Mouse (Mus musculus) limb, embryonic 14.5 days (tissue): ENCODE results near the gene Olfr1002. TPM values are rescaled to one million over a fixed set of nuclear protein-coding genes. Genes with fewer than 3 reads are reported as not detected.
"Not testable (repeated sequence)": the region's sequence is repeated elsewhere in the genome, so short reads cannot be mapped to it uniquely, and the experiment has no call there.

Source experiments
- ATAC-seq: fragments of 200-750 bp; cut with Nextera tagmentation; 2 replicates; pipeline ENCODE4 v1.8.0; 2017; ENCODE audit warnings: low read depth, moderate number of reproducible peaks, moderate TSS enrichment; ENCODE audit not compliant: low FRiP score
- DNase-seq: peaks from one replicate; pipeline ENCODE4 v3.0.0-alpha.2; 2015; ENCODE audit warnings: low spot score
- H3K27ac ChIP-seq: fragments of 300-500 bp; sonication (generic); replicated peaks from 2 replicates; pipeline ENCODE4 v1.5.1; 2014; ENCODE audit warnings: low read depth, mild to moderate bottlenecking, low read length, moderate library complexity, mixed read lengths
- H3K27me3 ChIP-seq: fragments of 300-500 bp; sonication (generic); 2 replicates; pipeline ENCODE4 v1.6.1; 2014; ENCODE audit warnings: low read length, mixed read lengths; ENCODE audit not compliant: control insufficient read depth, insufficient read depth
- H3K36me3 ChIP-seq: fragments of 300-500 bp; sonication (generic); 2 replicates; pipeline ENCODE4 v1.6.1; 2014; ENCODE audit warnings: mild to moderate bottlenecking, low read length, moderate library complexity, mixed read lengths; ENCODE audit not compliant: control insufficient read depth, insufficient read depth
- H3K4me1 ChIP-seq: fragments of 300-500 bp; sonication (generic); 2 replicates; pipeline ENCODE4 v1.6.1; 2014; ENCODE audit warnings: antibody characterized with exemption, low read length, mixed read lengths; ENCODE audit not compliant: control insufficient read depth, insufficient read depth
- H3K4me2 ChIP-seq: fragments of 300-500 bp; sonication (generic); replicated peaks from 2 replicates; pipeline ENCODE4 v1.6.1; 2014; ENCODE audit warnings: low read depth, mild to moderate bottlenecking, low read length, moderate library complexity; ENCODE audit not compliant: severe bottlenecking
- H3K4me3 ChIP-seq: fragments of 300-500 bp; sonication (generic); replicated peaks from 2 replicates; pipeline ENCODE4 v1.5.1; 2014; ENCODE audit warnings: low read length
- H3K9ac ChIP-seq: fragments of 300-500 bp; sonication (generic); 2 replicates; pipeline ENCODE4 v1.6.1; 2014; ENCODE audit warnings: mild to moderate bottlenecking, low read depth, low read length, moderate library complexity; ENCODE audit not compliant: severe bottlenecking
- H3K9me3 ChIP-seq: fragments of 300-500 bp; sonication (generic); 2 replicates; pipeline ENCODE4 v1.6.1; 2016; ENCODE audit warnings: low read length; ENCODE audit not compliant: control insufficient read depth
- POLR2A ChIP-seq: fragments of 200-500 bp; IDR thresholded peaks from 2 replicates; pipeline ENCODE4 v1.8.0; 2012; ENCODE audit warnings: inconsistent platforms, mild to moderate bottlenecking, moderate library complexity, borderline replicate concordance; ENCODE audit not compliant: insufficient read depth, insufficient read length; ENCODE audit errors: extremely low read depth
- WGBS: fragments of 180-500 bp; shearing (Covaris S2); extraction: QIAGEN DNeasy Blood & Tissue Kit; methylation state at CpG from one replicate; pipeline ENCODE4 v1.1.7; 2014; 5-methylcytosine and 5-hydroxymethylcytosine counted together
- polyA plus RNA-seq, 2 experiments: library from polyadenylated mRNA; depleted of rRNA in 1 of 2; stranded (reverse) in 1 of 2; unstranded in 1 of 2; fragments of >200 nt; fragmentation: Nextera tagmentation in 1 of 2; extraction: Ambion mirVana in 1 of 2; gene quantifications; 2 replicates each; pipeline versions ENCODE4 v1.2.1 to v1.2.3; 2012 to 2014

The Olfr1002 gene
- polyA plus RNA-seq (2012; rRNA removed) = not detected in 2 replicates
- polyA plus RNA-seq (2014; fragmentation: Nextera tagmentation; extraction: Ambion mirVana) = not detected in 2 replicates

DNA sequence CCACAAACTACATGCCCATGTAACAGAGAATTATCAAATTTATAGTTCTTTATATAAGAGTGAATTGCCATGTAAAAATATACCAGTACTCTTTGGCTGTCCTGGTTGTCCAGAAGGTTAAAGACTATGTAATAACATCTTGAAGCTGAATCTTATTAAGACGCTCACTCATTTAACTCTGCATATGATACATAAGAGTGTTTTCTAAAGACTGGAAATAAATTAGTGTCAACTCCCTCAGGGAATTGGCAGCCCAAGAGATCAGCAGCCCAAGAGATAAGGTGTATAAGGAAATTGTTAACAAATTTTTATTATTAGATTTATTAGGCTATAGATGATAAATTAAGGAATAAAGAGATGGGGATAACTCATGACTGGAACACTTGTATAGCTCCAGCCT, at the start of gene Olfr1002:
Gene Olfr1002, minus strand, starts transcription at position 101 of the 400 bp plus-strand sequence.
- Histone ChIP-seq H3K27me3 (no peaks in the 10 kb centered on the region), H3K4me1 (no peaks in the 10 kb centered on the region), H3K9ac (no peak within 1 kb of the TSS), H3K4me3 (no peak within 1 kb of the TSS), H3K9me3 (no peaks in the 10 kb centered on the region), H3K27ac (no peak within 1 kb of the TSS), H3K36me3 (no peaks in the 10 kb centered on the region), H3K4me2 (no peak within 1 kb of the TSS)
- ATAC-seq (no peak), DNase-seq (no peak)
- no peak for TF ChIP-seq POLR2A
- whole genome bisulfite sequencing = 89% methylated on average over 1 of the region's 1 CpGs

DNA sequence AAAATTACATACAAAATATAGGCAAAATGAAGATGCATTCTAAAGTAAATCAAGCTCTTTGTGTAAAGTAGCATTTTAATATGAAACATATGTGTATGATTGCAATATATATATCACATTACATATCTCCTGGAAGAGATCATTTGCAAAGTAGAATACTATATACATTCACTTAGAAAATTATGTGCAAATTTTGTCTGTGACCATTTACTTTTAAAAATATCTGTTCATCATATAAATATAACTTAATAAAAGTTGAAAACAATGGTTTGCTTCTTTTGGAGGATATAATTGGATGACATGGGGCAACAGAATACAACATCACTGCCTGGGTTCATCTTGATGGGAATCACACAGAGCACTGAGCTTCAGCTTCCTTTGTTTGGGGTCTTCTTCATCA, 38.6 kb upstream of the Olfr1002 start, which contains the start of gene Olfr1008:
Gene Olfr1008, plus strand, starts transcription at position 301 of the 400 bp plus-strand sequence.
- H3K27me3 ChIP-seq = no peaks in the 10 kb centered on the region
- ATAC-seq (no peak), DNase-seq (no peak)
- H3K9me3 ChIP-seq = no peaks in the 10 kb centered on the region
- no peak for TF ChIP-seq POLR2A
- no peak within 1 kb of the TSS for H3K9ac ChIP-seq
- H3K4me3 ChIP-seq = no peak within 1 kb of the TSS
- H3K27ac ChIP-seq = no peak within 1 kb of the TSS
- no peak within 1 kb of the TSS for H3K4me2 ChIP-seq
- no peaks in the 10 kb centered on the region for H3K4me1 ChIP-seq
- no peaks in the 10 kb centered on the region for H3K36me3 ChIP-seq

DNA sequence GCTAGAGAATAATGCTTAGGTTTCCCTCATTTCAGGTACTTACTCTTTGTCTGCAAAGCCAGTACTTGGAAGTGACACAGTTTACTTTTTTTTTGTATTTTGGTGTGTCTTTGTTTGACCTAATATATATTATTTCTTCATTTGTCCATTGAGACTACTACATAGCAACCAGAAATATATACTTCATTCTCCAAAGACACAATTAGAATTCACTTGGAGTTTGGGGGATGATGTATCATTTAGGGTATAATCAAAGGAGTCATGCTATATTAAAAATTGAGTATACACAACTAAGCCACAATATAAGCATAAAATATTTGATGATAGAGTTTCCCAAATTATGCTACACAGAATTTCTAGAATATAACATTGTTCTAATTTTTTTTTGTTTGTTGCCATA, 28.2 kb upstream of the Olfr1002 start, which contains the start of gene Olfr1006:
Gene Olfr1006, minus strand, starts transcription at position 101 of the 400 bp plus-strand sequence.
- no peaks in the 10 kb centered on the region for H3K27me3 ChIP-seq
- H3K9me3 ChIP-seq = no peaks in the 10 kb centered on the region
- DNase-seq = no peak
- H3K4me3 ChIP-seq = no peak within 1 kb of the TSS
- H3K4me1 ChIP-seq = no peaks in the 10 kb centered on the region
- H3K27ac ChIP-seq = no peak within 1 kb of the TSS
- H3K9ac ChIP-seq = no peak within 1 kb of the TSS
- no peak for TF ChIP-seq POLR2A
- no peak within 1 kb of the TSS for H3K4me2 ChIP-seq
- no peaks in the 10 kb centered on the region for H3K36me3 ChIP-seq
- ATAC-seq = no peak

DNA sequence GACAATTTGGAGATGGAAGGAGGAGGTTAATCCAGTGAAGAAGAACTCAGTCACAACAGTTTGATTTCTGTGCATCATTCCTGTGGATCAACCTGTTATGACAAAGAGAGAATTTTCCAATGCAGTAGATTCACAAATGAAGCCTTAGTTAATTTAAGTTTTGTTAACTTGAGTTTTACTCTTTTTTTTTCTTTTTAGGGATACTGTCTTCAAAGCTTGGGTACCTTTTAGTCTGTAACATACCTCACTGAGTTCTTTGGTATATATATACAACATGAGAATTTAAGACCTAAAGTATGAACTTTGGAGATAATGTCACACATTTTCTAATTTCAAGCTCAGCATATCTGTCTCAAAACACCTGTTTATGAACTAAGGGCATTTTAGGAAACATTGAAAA, 13.9 kb upstream of the Olfr1002 start, which contains the start of gene Olfr154:
Gene Olfr154, minus strand, starts transcription at position 101 of the 400 bp plus-strand sequence.
- not testable (repeated sequence) for H3K4me3 ChIP-seq, ATAC-seq

DNA sequence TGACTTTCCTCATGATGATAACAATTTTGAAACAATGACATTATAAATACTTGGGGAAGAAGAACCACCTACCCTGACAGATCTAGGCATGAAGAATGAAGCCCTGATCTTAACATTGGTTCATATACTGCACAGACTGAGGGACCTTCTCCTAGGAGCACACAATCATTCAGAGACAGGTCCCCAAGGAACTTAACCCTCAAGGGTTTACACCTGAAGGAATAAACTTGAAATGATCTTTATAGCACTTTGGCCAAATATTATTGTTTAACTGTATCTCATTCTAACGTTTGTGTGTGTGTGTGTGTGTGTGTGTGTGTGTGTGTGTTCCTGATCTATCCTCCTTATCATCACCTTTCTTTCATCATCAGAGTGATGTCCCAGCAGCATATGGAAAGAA, 38.7 kb downstream of the Olfr1002 start, which contains the start of gene Olfr1000:
Gene Olfr1000, minus strand, starts transcription at position 101 of the 400 bp plus-strand sequence.
- TF ChIP-seq POLR2A = no peak
- Histone ChIP-seq H3K4me1 (no peaks in the 10 kb centered on the region), H3K4me2 (no peak within 1 kb of the TSS), H3K9me3 (no peaks in the 10 kb centered on the region), H3K9ac (no peak within 1 kb of the TSS), H3K27me3 (no peaks in the 10 kb centered on the region), H3K4me3 (no peak within 1 kb of the TSS), H3K27ac (no peak within 1 kb of the TSS), H3K36me3 (no peaks in the 10 kb centered on the region)
- ATAC-seq (no peak), DNase-seq (no peak)
- 61% methylated on average over 1 of the region's 1 CpGs for WGBS

More for the DNA sequence above, 13.9 kb upstream of the Olfr1002 start, which contains the start of gene Olfr154:
- not testable (repeated sequence) for DNase-seq, H3K27ac ChIP-seq, H3K4me2 ChIP-seq, H3K4me1 ChIP-seq, H3K9ac ChIP-seq, H3K9me3 ChIP-seq, H3K27me3 ChIP-seq, H3K36me3 ChIP-seq

Other genes starting within 250 kb of the Olfr1002 start
- not detected in 2 replicates for gene Olfr992, start 241.2 kb downstream of the Olfr1002 start, polyA plus RNA-seq (2012; rRNA removed)
- gene Olfr992, start 241.2 kb downstream of the Olfr1002 start, polyA plus RNA-seq (2014; fragmentation: Nextera tagmentation; extraction: Ambion mirVana) = not detected in 2 replicates
- not detected in 2 replicates for gene Olfr993, start 235.8 kb downstream of the Olfr1002 start, polyA plus RNA-seq (2012; rRNA removed)
- gene Olfr993, start 235.8 kb downstream of the Olfr1002 start, polyA plus RNA-seq (2014; fragmentation: Nextera tagmentation; extraction: Ambion mirVana) = not detected in 2 replicates
- not detected in 2 replicates for gene Olfr994, start 214.3 kb downstream of the Olfr1002 start, polyA plus RNA-seq (2012; rRNA removed)
- gene Olfr994, start 214.3 kb downstream of the Olfr1002 start, polyA plus RNA-seq (2014; fragmentation: Nextera tagmentation; extraction: Ambion mirVana) = not detected in 2 replicates
- not detected in 2 replicates for gene Olfr995, start 207.1 kb downstream of the Olfr1002 start, polyA plus RNA-seq (2012; rRNA removed)
- gene Olfr995, start 207.1 kb downstream of the Olfr1002 start, polyA plus RNA-seq (2014; fragmentation: Nextera tagmentation; extraction: Ambion mirVana) = not detected in 2 replicates
- gene 4833423E24Rik, start 131.7 kb downstream of the Olfr1002 start, polyA plus RNA-seq (2012; rRNA removed) = 2.2 and 3.9 TPM in 2 replicates
- gene 4833423E24Rik, start 131.7 kb downstream of the Olfr1002 start, polyA plus RNA-seq (2014; fragmentation: Nextera tagmentation; extraction: Ambion mirVana) = 4.9 and 7.2 TPM in 2 replicates
- not detected in 2 replicates for gene Olfr996, start 71.5 kb downstream of the Olfr1002 start, polyA plus RNA-seq (2012; rRNA removed)
- gene Olfr996, start 71.5 kb downstream of the Olfr1002 start, polyA plus RNA-seq (2014; fragmentation: Nextera tagmentation; extraction: Ambion mirVana) = not detected in 2 replicates
- gene Olfr998, start 61.8 kb downstream of the Olfr1002 start, polyA plus RNA-seq (2012; rRNA removed) = not detected in 2 replicates
- gene Olfr998, start 61.8 kb downstream of the Olfr1002 start, polyA plus RNA-seq (2014; fragmentation: Nextera tagmentation; extraction: Ambion mirVana) = not detected in 2 replicates
- not detected in 2 replicates for gene Olfr1000, start 38.8 kb downstream of the Olfr1002 start, polyA plus RNA-seq (2012; rRNA removed)
- not detected in 2 replicates for gene Olfr1000, start 38.8 kb downstream of the Olfr1002 start, polyA plus RNA-seq (2014; fragmentation: Nextera tagmentation; extraction: Ambion mirVana)
- gene Olfr154, start 13.8 kb upstream of the Olfr1002 start, polyA plus RNA-seq (2012; rRNA removed) = not detected in 2 replicates
- gene Olfr154, start 13.8 kb upstream of the Olfr1002 start, polyA plus RNA-seq (2014; fragmentation: Nextera tagmentation; extraction: Ambion mirVana) = not detected in 2 replicates
- gene Olfr1006, start 28.1 kb upstream of the Olfr1002 start, polyA plus RNA-seq (2012; rRNA removed) = not detected in 2 replicates
- not detected in 2 replicates for gene Olfr1006, start 28.1 kb upstream of the Olfr1002 start, polyA plus RNA-seq (2014; fragmentation: Nextera tagmentation; extraction: Ambion mirVana)
- not detected in 2 replicates for gene Olfr1008, start 38.7 kb upstream of the Olfr1002 start, polyA plus RNA-seq (2012; rRNA removed)
- not detected in 2 replicates for gene Olfr1008, start 38.7 kb upstream of the Olfr1002 start, polyA plus RNA-seq (2014; fragmentation: Nextera tagmentation; extraction: Ambion mirVana)
- gene Olfr1009, start 64.7 kb upstream of the Olfr1002 start, polyA plus RNA-seq (2012; rRNA removed) = not detected in 2 replicates
- gene Olfr1009, start 64.7 kb upstream of the Olfr1002 start, polyA plus RNA-seq (2014; fragmentation: Nextera tagmentation; extraction: Ambion mirVana) = not detected in 2 replicates
- gene Olfr1012, start 112.1 kb upstream of the Olfr1002 start, polyA plus RNA-seq (2012; rRNA removed) = not detected in 2 replicates
- gene Olfr1012, start 112.1 kb upstream of the Olfr1002 start, polyA plus RNA-seq (2014; fragmentation: Nextera tagmentation; extraction: Ambion mirVana) = not detected in 2 replicates
- not detected in 2 replicates for gene Olfr1013, start 116.4 kb upstream of the Olfr1002 start, polyA plus RNA-seq (2012; rRNA removed)
- gene Olfr1013, start 116.4 kb upstream of the Olfr1002 start, polyA plus RNA-seq (2014; fragmentation: Nextera tagmentation; extraction: Ambion mirVana) = not detected in 2 replicates
- gene Olfr1014, start 122.0 kb upstream of the Olfr1002 start, polyA plus RNA-seq (2012; rRNA removed) = not detected in 2 replicates
- not detected in 2 replicates for gene Olfr1014, start 122.0 kb upstream of the Olfr1002 start, polyA plus RNA-seq (2014; fragmentation: Nextera tagmentation; extraction: Ambion mirVana)
- not detected in 2 replicates for gene Olfr1015, start 131.3 kb upstream of the Olfr1002 start, polyA plus RNA-seq (2012; rRNA removed)
- gene Olfr1015, start 131.3 kb upstream of the Olfr1002 start, polyA plus RNA-seq (2014; fragmentation: Nextera tagmentation; extraction: Ambion mirVana) = not detected in 2 replicates
- not detected in 2 replicates for gene Olfr1016, start 151.8 kb upstream of the Olfr1002 start, polyA plus RNA-seq (2012; rRNA removed)
- gene Olfr1016, start 151.8 kb upstream of the Olfr1002 start, polyA plus RNA-seq (2014; fragmentation: Nextera tagmentation; extraction: Ambion mirVana) = not detected in 2 replicates
- not detected in 2 replicates for gene Olfr1018, start 167.8 kb upstream of the Olfr1002 start, polyA plus RNA-seq (2012; rRNA removed)
- not detected in 2 replicates for gene Olfr1018, start 167.8 kb upstream of the Olfr1002 start, polyA plus RNA-seq (2014; fragmentation: Nextera tagmentation; extraction: Ambion mirVana)
- gene Olfr1019, start 194.8 kb upstream of the Olfr1002 start, polyA plus RNA-seq (2012; rRNA removed) = not detected in 2 replicates
- not detected in 2 replicates for gene Olfr1019, start 194.8 kb upstream of the Olfr1002 start, polyA plus RNA-seq (2014; fragmentation: Nextera tagmentation; extraction: Ambion mirVana)
- not detected in 2 replicates for gene Olfr1020, start 196.3 kb upstream of the Olfr1002 start, polyA plus RNA-seq (2012; rRNA removed)
- gene Olfr1020, start 196.3 kb upstream of the Olfr1002 start, polyA plus RNA-seq (2014; fragmentation: Nextera tagmentation; extraction: Ambion mirVana) = not detected in 2 replicates
- gene Olfr1022, start 217.9 kb upstream of the Olfr1002 start, polyA plus RNA-seq (2012; rRNA removed) = not detected in 2 replicates
- gene Olfr1022, start 217.9 kb upstream of the Olfr1002 start, polyA plus RNA-seq (2014; fragmentation: Nextera tagmentation; extraction: Ambion mirVana) = not detected in 2 replicates
- gene Olfr1023, start 234.9 kb upstream of the Olfr1002 start, polyA plus RNA-seq (2012; rRNA removed) = not detected in 2 replicates
- gene Olfr1023, start 234.9 kb upstream of the Olfr1002 start, polyA plus RNA-seq (2014; fragmentation: Nextera tagmentation; extraction: Ambion mirVana) = not detected in 2 replicates